In the genomic region with DNA sequence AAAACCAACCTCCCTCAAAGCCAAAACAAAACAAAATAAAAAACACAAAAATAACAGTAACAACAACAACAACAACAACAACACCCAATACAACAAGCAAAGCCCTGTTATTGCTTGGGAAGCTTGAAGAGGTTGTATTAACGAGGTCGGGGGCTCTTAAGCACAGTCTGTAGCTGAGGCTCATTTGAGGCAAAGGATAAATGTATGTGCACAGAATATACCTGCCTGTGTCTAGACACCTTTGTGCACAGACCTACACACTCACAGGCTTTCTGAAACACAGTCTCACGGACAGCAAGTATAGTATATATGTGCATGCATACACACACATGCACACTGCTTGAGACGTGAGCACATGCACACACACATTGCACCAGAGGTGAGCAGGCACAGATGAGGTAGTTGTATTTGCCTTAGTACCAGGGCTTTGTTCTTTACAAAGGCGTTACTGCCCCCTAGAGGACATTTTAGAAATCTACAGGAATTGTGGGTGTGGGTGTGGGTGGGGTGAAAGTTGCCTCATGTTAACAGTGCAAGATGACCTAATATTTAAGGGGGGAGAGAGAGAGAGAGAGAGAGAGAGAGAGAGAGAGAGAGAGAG, we compare ENCODE assay signal across 8 mouse cellular contexts. TPM values are rescaled to one million over a fixed set of nuclear protein-coding genes. Genes with fewer than 3 reads are reported as not detected.
DNase-seq lines count a peak whose midpoint lies in the region; ATAC-seq lines count a peak whose summit lies in the region.

No protein-coding gene starts in this region.

- H3K27me3 ChIP-seq in limb, embryonic 11.5 days (ENCODE audit: control insufficient read depth, insufficient read depth, low read length): 0 out of 2 replicates have a peak, but pooled peaks cover 3% of the 10 kb centered on the region
- peaks cover 100% of the 10 kb centered on the region for H3K27me3 ChIP-seq in limb, embryonic 10.5 days (ENCODE audit: low read depth, poor library complexity, severe bottlenecking)
- peaks cover 28% of the 10 kb centered on the region for H3K27me3 ChIP-seq in kidney, embryonic 15.5 days
- H3K27me3 ChIP-seq in megakaryocyte, embryonic 14.5 days (replicated peaks): peaks cover 4% of the 10 kb centered on the region
- no peaks in the 10 kb centered on the region for H3K27me3 ChIP-seq in stomach, embryonic 14.5 days (ENCODE audit: control insufficient read depth, insufficient read depth, low read length)

- peak; percentile 33 for DNase-seq in limb, embryonic 11.5 days (ENCODE audit: low spot score)
- no peak for DNase-seq in limb, embryonic 10.5 days (ENCODE audit: low spot score)
- peak; percentile 54 for DNase-seq in c-Kit-positive CD71-positive TER-119-negative erythroid progenitor cells, embryonic 14.5 days (ENCODE audit: low read depth)
- DNase-seq in heart, adult 9 months (ENCODE audit: low spot score in 2 of 2): peak; percentile 40 to 45
- no peak for DNase-seq in left cerebral cortex, postnatal 10 days (ENCODE audit: extremely low spot score in 1 of 2, low spot score in 2 of 2)

- no peaks in the 10 kb centered on the region for H3K9me3 ChIP-seq in limb, embryonic 11.5 days (ENCODE audit: control insufficient read depth, low read length)
- no peaks in the 10 kb centered on the region for H3K9me3 ChIP-seq in limb, embryonic 10.5 days (replicated peaks)
- H3K9me3 ChIP-seq in kidney, embryonic 15.5 days (replicated peaks): no peaks in the 10 kb centered on the region
- H3K9me3 ChIP-seq in megakaryocyte, embryonic 14.5 days: no peaks in the 10 kb centered on the region
- H3K9me3 ChIP-seq in stomach, embryonic 14.5 days (ENCODE audit: control insufficient read depth, low read depth, low read length): no peaks in the 10 kb centered on the region

- H3K4me2 ChIP-seq in limb, embryonic 11.5 days (ENCODE audit: low read depth, severe bottlenecking): no peak overlapping the region
- H3K4me2 ChIP-seq in kidney, embryonic 15.5 days: no peak overlapping the region
- H3K4me2 ChIP-seq in stomach, embryonic 14.5 days (replicated peaks; ENCODE audit: low read depth, low read length): no peak overlapping the region

- 21% methylated on average over 5 of the region's 5 CpGs for WGBS in limb, embryonic 11.5 days
- WGBS in limb, embryonic 10.5 days: 21% methylated on average over 5 of the region's 5 CpGs
- WGBS in kidney, embryonic 15.5 days: 30% methylated on average over 5 of the region's 5 CpGs
- 24% methylated on average over 5 of the region's 5 CpGs for WGBS in stomach, embryonic 14.5 days

- H3K4me3 ChIP-seq in limb, embryonic 11.5 days (ENCODE audit: low read depth, low read length): no peak overlapping the region
- H3K4me3 ChIP-seq in limb, embryonic 10.5 days: no peak overlapping the region
- no peak overlapping the region for H3K4me3 ChIP-seq in kidney, embryonic 15.5 days (replicated peaks)
- peak overlapping the region; percentile 53 for H3K4me3 ChIP-seq in megakaryocyte, embryonic 14.5 days (replicated peaks)
- H3K4me3 ChIP-seq in stomach, embryonic 14.5 days (ENCODE audit: low read depth, low read length): no peak overlapping the region

- H3K36me3 ChIP-seq in limb, embryonic 11.5 days (ENCODE audit: control insufficient read depth, insufficient read depth, low read length): no peaks in the 10 kb centered on the region
- no peaks in the 10 kb centered on the region for H3K36me3 ChIP-seq in limb, embryonic 10.5 days
- no peaks in the 10 kb centered on the region for H3K36me3 ChIP-seq in kidney, embryonic 15.5 days
- no peaks in the 10 kb centered on the region for H3K36me3 ChIP-seq in megakaryocyte, embryonic 14.5 days (replicated peaks; ENCODE audit: low read length)
- no peaks in the 10 kb centered on the region for H3K36me3 ChIP-seq in stomach, embryonic 14.5 days (ENCODE audit: control insufficient read depth, insufficient read depth, low read length)

- H3K27ac ChIP-seq in limb, embryonic 11.5 days (replicated peaks; ENCODE audit: low read depth, low read length): no peak overlapping the region
- H3K27ac ChIP-seq in limb, embryonic 10.5 days: no peak overlapping the region
- H3K27ac ChIP-seq in kidney, embryonic 15.5 days: no peak overlapping the region
- no peak overlapping the region for H3K27ac ChIP-seq in stomach, embryonic 14.5 days (ENCODE audit: low read length)

- H3K4me1 ChIP-seq in limb, embryonic 11.5 days (ENCODE audit: control insufficient read depth, insufficient read depth, low read length): no peaks in the 10 kb centered on the region
- no peaks in the 10 kb centered on the region for H3K4me1 ChIP-seq in limb, embryonic 10.5 days
- H3K4me1 ChIP-seq in kidney, embryonic 15.5 days: no peaks in the 10 kb centered on the region
- peaks cover 15% of the 10 kb centered on the region for H3K4me1 ChIP-seq in megakaryocyte, embryonic 14.5 days
- H3K4me1 ChIP-seq in stomach, embryonic 14.5 days (ENCODE audit: control insufficient read depth, insufficient read depth, low read length): no peaks in the 10 kb centered on the region

- ATAC-seq in limb, embryonic 11.5 days (ENCODE audit: insufficient number of reproducible peaks, low FRiP score, low TSS enrichment, low read depth): peak; percentile 72; the same call in 1 of the 2 replicates
- ATAC-seq in kidney, embryonic 15.5 days (replicated peaks; ENCODE audit: low FRiP score): peak; percentile 56
- ATAC-seq in stomach, embryonic 14.5 days (ENCODE audit: insufficient number of reproducible peaks, insufficient read depth, low FRiP score, low read depth): peak; percentile 63; the same call in 1 of the 2 replicates

- no peak overlapping the region for H3K9ac ChIP-seq in limb, embryonic 11.5 days (ENCODE audit: low read length)
- H3K9ac ChIP-seq in kidney, embryonic 15.5 days: no peak overlapping the region
- H3K9ac ChIP-seq in stomach, embryonic 14.5 days (replicated peaks; ENCODE audit: low read depth, low read length): no peak overlapping the region

- intact Hi-C loops in left cerebral cortex, postnatal 10 days (cut with DNase I): no loop called here

RNA-seq across cellular contexts. Expression of a gene that starts 10.4 kb away (rescaled TPM):
- 28.5 and 30.3 TPM in 2 replicates for polyA plus RNA-seq in limb, embryonic 11.5 days (2014; fragmentation: Nextera tagmentation; extraction: Ambion mirVana)
- 29.4 and 32.5 TPM in 2 replicates for polyA plus RNA-seq in limb, embryonic 10.5 days (2016; fragmentation: Nextera tagmentation; extraction: Ambion mirVana)
- 30.3 and 35.4 TPM in 2 replicates for polyA plus RNA-seq in kidney, embryonic 15.5 days (2015; fragmentation: Nextera tagmentation; extraction: Ambion mirVana)
- 13.1 and 18.0 TPM in 2 replicates for polyA plus RNA-seq in megakaryocyte, embryonic 14.5 days (2012; ENCODE audit: insufficient read depth, low replicate concordance)
- polyA plus RNA-seq in stomach, embryonic 14.5 days (2014; fragmentation: Nextera tagmentation; extraction: Ambion mirVana): 25.1 and 25.6 TPM in 2 replicates
- 10 to 100 TPM; 67.1 to 67.7 TPM for total RNA-seq in left cerebral cortex, postnatal 10 days (2021)

RNA-seq across cellular contexts. Expression of a gene that starts 15.9 kb away (rescaled TPM):
- 4.6 and 5.2 TPM in 2 replicates for polyA plus RNA-seq in limb, embryonic 11.5 days (2014; fragmentation: Nextera tagmentation; extraction: Ambion mirVana)
- polyA plus RNA-seq in limb, embryonic 10.5 days (2016; fragmentation: Nextera tagmentation; extraction: Ambion mirVana): 3.6 and 4.1 TPM in 2 replicates
- 3.8 and 4.2 TPM in 2 replicates for polyA plus RNA-seq in kidney, embryonic 15.5 days (2015; fragmentation: Nextera tagmentation; extraction: Ambion mirVana)
- polyA plus RNA-seq in megakaryocyte, embryonic 14.5 days (2012; ENCODE audit: insufficient read depth, low replicate concordance): not detected in 2 replicates
- 4.4 and 5.6 TPM in 2 replicates for polyA plus RNA-seq in stomach, embryonic 14.5 days (2014; fragmentation: Nextera tagmentation; extraction: Ambion mirVana)
- 10 to 100 TPM; 25.1 to 25.9 TPM for total RNA-seq in left cerebral cortex, postnatal 10 days (2021)

RNA-seq across cellular contexts. Expression of a gene that starts 25.4 kb away (rescaled TPM):
- 18.5 and 19.2 TPM in 2 replicates for polyA plus RNA-seq in limb, embryonic 11.5 days (2014; fragmentation: Nextera tagmentation; extraction: Ambion mirVana)
- polyA plus RNA-seq in limb, embryonic 10.5 days (2016; fragmentation: Nextera tagmentation; extraction: Ambion mirVana): 15.1 and 21.9 TPM in 2 replicates
- polyA plus RNA-seq in kidney, embryonic 15.5 days (2015; fragmentation: Nextera tagmentation; extraction: Ambion mirVana): 16.8 and 17.8 TPM in 2 replicates
- 0.23 TPM in 1 of 2 replicates, not detected in the other for polyA plus RNA-seq in megakaryocyte, embryonic 14.5 days (2012; ENCODE audit: insufficient read depth, low replicate concordance)
- polyA plus RNA-seq in stomach, embryonic 14.5 days (2014; fragmentation: Nextera tagmentation; extraction: Ambion mirVana): 23.9 and 25.9 TPM in 2 replicates
- 10 to 100 TPM; 48.6 to 50.3 TPM for total RNA-seq in left cerebral cortex, postnatal 10 days (2021)

Comparison
In these comparisons a context has a peak if more than half of its experiments do, and no peak if none do; other contexts are left out.
1. DNase-seq: peak in limb, embryonic 11.5 days (single experiment), c-Kit-positive CD71-positive TER-119-negative erythroid progenitor cells, embryonic 14.5 days (single experiment) and heart, adult 9 months (2 of 2); none in limb, embryonic 10.5 days (single experiment) and left cerebral cortex, postnatal 10 days (0 of 2).
2. RNA of a gene that starts 25.4 kb away (polyA plus RNA-seq): 23.9 to 25.9 TPM in stomach, embryonic 14.5 days, 15.1 to 21.9 TPM in limb, embryonic 10.5 days, 18.5 to 19.2 TPM in limb, embryonic 11.5 days and 16.8 to 17.8 TPM in kidney, embryonic 15.5 days; 0.23 TPM in megakaryocyte, embryonic 14.5 days; every median in the first group is over 10 times any median in the second.
3. Peak in every context shown above with its lines, with median percentiles within 50 percentile points of each other: ATAC-seq.